Mouse (Mus musculus): ENCODE measurements around the gene Rpl12. TPM values are rescaled to one million over a fixed set of nuclear protein-coding genes. Genes with fewer than 3 reads are reported as not detected.

The Rpl12 gene
- polyA plus RNA-seq, 1 experiment: 289 TPM

DNA sequence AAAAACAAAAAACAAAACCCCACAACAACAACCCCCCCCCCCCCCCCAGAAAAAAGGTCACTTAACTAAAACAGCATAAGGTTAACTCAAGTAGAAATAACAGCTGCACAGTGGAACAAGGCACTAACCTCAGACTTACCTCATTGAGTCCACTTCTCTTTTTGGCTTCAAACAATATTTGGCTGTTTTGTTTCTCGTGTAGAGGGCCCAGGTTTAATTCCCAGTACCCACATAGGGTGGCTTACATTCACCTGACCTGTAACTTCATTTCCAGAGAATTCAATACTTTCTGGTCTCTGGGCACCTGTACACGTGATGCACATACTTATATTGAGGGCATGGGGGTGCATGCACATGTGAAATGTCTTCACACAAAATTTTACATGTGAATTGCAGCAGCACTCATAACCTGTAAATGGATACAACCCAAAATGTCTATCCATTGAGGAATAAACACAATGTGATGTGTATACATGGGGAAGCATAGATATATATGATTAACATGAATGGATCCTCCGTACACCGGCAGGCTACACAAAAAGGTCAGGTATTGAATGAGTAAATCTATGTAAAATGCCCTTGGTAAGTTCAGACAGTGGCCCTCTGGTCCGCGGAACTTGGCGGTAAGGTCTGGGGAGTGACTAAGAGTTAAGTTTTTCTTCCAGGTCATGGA is 4.3 kb downstream of the Rpl12 start:
- Histone ChIP-seq H3K4me1 (ENCODE audit: control insufficient read depth, insufficient read depth, low read length) (peaks cover 14% of the 10 kb centered on the region), H3K4me3 (replicated peaks; ENCODE audit: insufficient read depth, low read depth, low read length) (no peak overlapping the region), H3K27ac (ENCODE audit: insufficient read depth, low read length) (no peak overlapping the region), H3K27me3 (ENCODE audit: control insufficient read depth, insufficient read depth, low read length) (no peaks in the 10 kb centered on the region)
- no peak for TF ChIP-seq POLR2A (IDR thresholded peaks at IDR 0.05; ENCODE audit: borderline replicate concordance, insufficient read depth, low read length)
- TF ChIP-seq CTCF (IDR thresholded peaks at IDR 0.05; ENCODE audit: borderline replicate concordance, insufficient read depth, low read depth, low read length): no peak
- WGBS: 29% methylated on average over 7 of the region's 7 CpGs
- no peak for DNase-seq

DNA sequence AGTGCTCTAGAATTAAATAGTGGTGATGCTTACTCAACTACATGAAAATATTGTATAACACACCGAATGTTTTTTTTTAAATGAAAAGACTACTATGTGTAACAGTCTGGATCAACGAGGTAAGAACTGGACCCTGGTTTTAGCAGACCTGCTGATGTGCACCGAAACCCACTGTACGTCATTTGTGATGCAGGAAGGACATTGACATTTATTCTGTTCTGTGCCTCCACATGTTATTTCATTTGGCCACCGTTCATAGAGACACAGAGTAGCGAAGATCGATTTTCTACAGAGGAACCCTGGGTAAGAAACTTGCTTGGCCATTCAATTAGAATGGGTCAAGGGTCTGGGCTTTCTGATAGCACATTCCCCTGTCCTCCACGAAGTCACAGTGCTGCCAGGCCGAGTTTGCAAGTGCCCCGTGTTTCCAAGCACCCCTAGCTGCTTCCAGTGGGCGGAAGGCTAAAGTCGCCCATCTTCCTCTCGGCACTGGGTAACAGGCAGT is 4.9 kb downstream of the Rpl12 start:
- Histone ChIP-seq H3K4me1 (ENCODE audit: control insufficient read depth, insufficient read depth, low read length) (peaks cover 11% of the 10 kb centered on the region), H3K27ac (ENCODE audit: insufficient read depth, low read length) (peak overlapping the region; percentile 48), H3K4me3 (replicated peaks; ENCODE audit: insufficient read depth, low read depth, low read length) (peak overlapping the region; percentile 78), H3K27me3 (ENCODE audit: control insufficient read depth, insufficient read depth, low read length) (no peaks in the 10 kb centered on the region)
- TF ChIP-seq CTCF (IDR thresholded peaks at IDR 0.05; ENCODE audit: borderline replicate concordance, insufficient read depth, low read depth, low read length) (no peak), POLR2A (IDR thresholded peaks at IDR 0.05; ENCODE audit: borderline replicate concordance, insufficient read depth, low read length) (no peak)
- DNase-seq: no peak
- WGBS: 10% methylated on average over 13 of the region's 13 CpGs

GRCm38 (mm10) chr2:32966689-32967631 is 5.6 kb downstream of the Rpl12 start:
- Histone ChIP-seq H3K27ac (ENCODE audit: insufficient read depth, low read length) (peak overlapping the region; percentile 88), H3K4me3 (replicated peaks; ENCODE audit: insufficient read depth, low read depth, low read length) (peak overlapping the region; percentile 78), H3K4me1 (ENCODE audit: control insufficient read depth, insufficient read depth, low read length) (peaks cover 11% of the 10 kb centered on the region), H3K27me3 (ENCODE audit: control insufficient read depth, insufficient read depth, low read length) (no peaks in the 10 kb centered on the region)
- peak; percentile 70 for TF ChIP-seq CTCF (IDR thresholded peaks at IDR 0.05; ENCODE audit: borderline replicate concordance, insufficient read depth, low read depth, low read length)
- TF ChIP-seq POLR2A (IDR thresholded peaks at IDR 0.05; ENCODE audit: borderline replicate concordance, insufficient read depth, low read length): peak; percentile 97
- under 1% methylated on average over 55 of the region's 55 CpGs for WGBS
- peak; percentile 90 to 91 for DNase-seq

GRCm38 (mm10) chr2:32968024-32968614 is 6.8 kb downstream of the Rpl12 start:
- peak; percentile 29 to 33 for DNase-seq
- Histone ChIP-seq H3K4me1 (ENCODE audit: control insufficient read depth, insufficient read depth, low read length) (peaks cover 11% of the 10 kb centered on the region), H3K27ac (ENCODE audit: insufficient read depth, low read length) (peak overlapping the region; percentile 88), H3K4me3 (replicated peaks; ENCODE audit: insufficient read depth, low read depth, low read length) (no peak overlapping the region), H3K27me3 (ENCODE audit: control insufficient read depth, insufficient read depth, low read length) (no peaks in the 10 kb centered on the region)
- 17% methylated on average over 9 of the region's 9 CpGs for WGBS
- TF ChIP-seq CTCF (IDR thresholded peaks at IDR 0.05; ENCODE audit: borderline replicate concordance, insufficient read depth, low read depth, low read length) (no peak), POLR2A (IDR thresholded peaks at IDR 0.05; ENCODE audit: borderline replicate concordance, insufficient read depth, low read length) (no peak)

DNA sequence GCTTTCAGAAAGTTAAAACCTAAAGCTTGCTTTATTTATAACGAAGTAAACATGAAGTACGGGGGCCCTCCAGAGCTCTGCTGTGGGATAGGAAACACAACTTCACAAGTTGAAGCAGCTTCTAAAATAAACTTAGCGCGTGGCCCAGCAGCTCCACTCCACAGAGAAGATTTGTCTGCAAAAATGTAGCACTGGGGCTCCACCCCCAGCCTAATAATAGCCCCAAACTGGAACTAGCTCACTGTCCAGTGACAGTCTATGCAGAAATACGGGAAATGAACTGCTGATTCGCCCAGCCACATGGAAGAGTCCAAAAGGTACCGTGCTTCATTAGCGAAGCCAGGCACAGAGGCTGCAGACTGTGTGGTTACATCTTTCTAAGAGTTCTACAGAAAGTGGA is 8.0 kb downstream of the Rpl12 start:
- no peaks in the 10 kb centered on the region for H3K27me3 ChIP-seq (ENCODE audit: control insufficient read depth, insufficient read depth, low read length)
- H3K27ac ChIP-seq (ENCODE audit: insufficient read depth, low read length): no peak overlapping the region
- DNase-seq: no peak
- H3K4me3 ChIP-seq (replicated peaks; ENCODE audit: insufficient read depth, low read depth, low read length): no peak overlapping the region
- peaks cover 19% of the 10 kb centered on the region for H3K4me1 ChIP-seq (ENCODE audit: control insufficient read depth, insufficient read depth, low read length)
- TF ChIP-seq CTCF (IDR thresholded peaks at IDR 0.05; ENCODE audit: borderline replicate concordance, insufficient read depth, low read depth, low read length) (no peak), POLR2A (IDR thresholded peaks at IDR 0.05; ENCODE audit: borderline replicate concordance, insufficient read depth, low read length) (no peak)
- 86% methylated on average over 8 of the region's 8 CpGs for WGBS

GRCm38 (mm10) chr2:32971235-32971634 is 9.9 kb downstream of the Rpl12 start:
- no peak overlapping the region for H3K27ac ChIP-seq (ENCODE audit: insufficient read depth, low read length)
- DNase-seq: peak; percentile 68 to 75
- WGBS: 9% methylated on average over 9 of the region's 9 CpGs
- H3K4me3 ChIP-seq (replicated peaks; ENCODE audit: insufficient read depth, low read depth, low read length): no peak overlapping the region
- peaks cover 36% of the 10 kb centered on the region for H3K4me1 ChIP-seq (ENCODE audit: control insufficient read depth, insufficient read depth, low read length)
- TF ChIP-seq POLR2A (IDR thresholded peaks at IDR 0.05; ENCODE audit: borderline replicate concordance, insufficient read depth, low read length): no peak
- TF ChIP-seq CTCF (IDR thresholded peaks at IDR 0.05; ENCODE audit: borderline replicate concordance, insufficient read depth, low read depth, low read length): no peak
- H3K27me3 ChIP-seq (ENCODE audit: control insufficient read depth, insufficient read depth, low read length): no peaks in the 10 kb centered on the region

DNA sequence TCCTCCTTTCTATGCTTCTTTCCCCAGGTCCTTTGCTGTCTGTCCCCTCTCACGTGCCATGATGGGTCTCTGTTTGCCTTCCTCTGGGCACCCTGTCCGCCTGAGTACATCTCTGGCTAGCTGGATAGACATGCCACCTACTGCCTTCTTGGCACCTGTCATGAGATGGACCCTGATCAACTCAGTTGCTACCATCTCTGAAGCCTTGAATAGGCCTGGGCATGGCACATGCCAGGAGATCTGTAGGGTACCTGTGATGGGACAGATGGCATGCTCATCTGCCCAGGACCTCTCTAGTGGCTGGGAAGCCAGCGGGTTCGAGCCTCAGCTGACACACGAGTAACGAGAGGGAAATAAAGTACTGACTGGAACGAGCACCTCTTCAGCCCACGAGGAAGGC is 12.9 kb downstream of the Rpl12 start:
- Histone ChIP-seq H3K27ac (ENCODE audit: insufficient read depth, low read length) (no peak overlapping the region), H3K4me3 (replicated peaks; ENCODE audit: insufficient read depth, low read depth, low read length) (no peak overlapping the region), H3K27me3 (ENCODE audit: control insufficient read depth, insufficient read depth, low read length) (no peaks in the 10 kb centered on the region), H3K4me1 (ENCODE audit: control insufficient read depth, insufficient read depth, low read length) (peaks cover 25% of the 10 kb centered on the region)
- TF ChIP-seq CTCF (IDR thresholded peaks at IDR 0.05; ENCODE audit: borderline replicate concordance, insufficient read depth, low read depth, low read length) (no peak), POLR2A (IDR thresholded peaks at IDR 0.05; ENCODE audit: borderline replicate concordance, insufficient read depth, low read length) (no peak)
- WGBS: 23% methylated on average over 8 of the region's 8 CpGs
- DNase-seq: peak; percentile 34 to 45
